In genomic region chr9:15034546-15035273, GRCm38 (mm10) we compare ENCODE assay signal across 9 mouse cellular contexts. TPM values are rescaled to one million over a fixed set of nuclear protein-coding genes. Genes with fewer than 3 reads are reported as not detected.
DNase-seq lines count a peak whose midpoint lies in the region; ATAC-seq and TF ChIP-seq lines count a peak whose summit lies in the region.
"Had no signal": no experiment of that assay in that cellular context is flagged by ENCODE, and none has a peak within 500 bp of the region (broad histone marks: within the 10 kb centered on the region; RNA-seq: fewer than 3 reads in every experiment).

No protein-coding gene starts in this region.

- intact Hi-C loops in gastrocnemius, adult 2 months (cut with DNase I), result no loop called here

- H3K4me3 ChIP-seq in gastrocnemius, adult 2 months, result peak overlapping the region; percentile 57
- H3K4me3 ChIP-seq: erythroblast, embryonic 14.5 days had no signal

- DNase-seq in gastrocnemius, adult 2 months, result peak; percentile 61
- DNase-seq in gastrocnemius, postnatal 4 days (ENCODE audit: low spot score in 2 of 2), result no peak
- peak; percentile 52 for DNase-seq in R1 (ENCODE audit: low read depth, low spot score)
- no peak for DNase-seq in cerebellum, adult 9-10 months
- DNase-seq in right cerebral cortex, postnatal 36 days (ENCODE audit: low spot score in 2 of 2), result no peak
- no peak for DNase-seq in cerebellum, adult 11 months

- peak overlapping the region; percentile 66 for H3K27ac ChIP-seq in gastrocnemius, adult 2 months

- ATAC-seq in inflammation-experienced regulatory T-cells, adult 6 months, result peak; percentile 57
- peak; percentile 40 for ATAC-seq in megakaryocyte progenitor cell, adult 5-6 weeks (replicated peaks; ENCODE audit: poor library complexity)

- TF ChIP-seq CTCF in gastrocnemius, adult 2 months (IDR thresholded peaks at IDR 0.05), result no peak

RNA-seq across cellular contexts. Expression of gene Panx1, which starts 10.6 kb away (rescaled TPM):
- 10 to 100 TPM; 21.2 to 31.0 TPM for total RNA-seq in gastrocnemius, adult 2 months (2021)
- total RNA-seq in gastrocnemius, postnatal 4 days (2021), result 10 to 100 TPM; 37.5 to 42.5 TPM
- 10 to 100 TPM; 21.8 to 27.3 (median 22.6) TPM for polyA plus RNA-seq in inflammation-experienced regulatory T-cells, adult 6 months (2017; shearing (Covaris generic))
- 12.9 and 19.2 TPM in 2 replicates for total RNA-seq in megakaryocyte progenitor cell, adult 5-6 weeks (2015)
- 8.0 and 13.1 TPM in 2 replicates for total RNA-seq in megakaryocyte progenitor cell, adult 5-6 weeks (2017)

Comparison
In these comparisons a context has a peak if more than half of its experiments do, and no peak if none do; other contexts are left out.
1. DNase-seq: peak in gastrocnemius, adult 2 months (single experiment) and R1 (single experiment); none in gastrocnemius, postnatal 4 days (0 of 2), cerebellum, adult 9-10 months (single experiment), right cerebral cortex, postnatal 36 days (0 of 2) and cerebellum, adult 11 months (single experiment).